18 mouse cellular contexts compared by ENCODE assay signal in genomic region chr13:59456203-59456602, GRCm38 (mm10).
DNase-seq lines count a peak whose midpoint lies in the region; ATAC-seq lines count a peak whose summit lies in the region.
"Had no signal": no experiment of that assay in that cellular context is flagged by ENCODE, and none has a peak within 500 bp of the region (broad histone marks: within the 10 kb centered on the region; RNA-seq: fewer than 3 reads in every experiment).

No protein-coding gene starts in this region.

- DNase-seq in thymus, postnatal 0 days (ENCODE audit: low spot score), result peak; percentile 56
- no peak for DNase-seq in thymus, postnatal 36 days
- no peak for DNase-seq in embryonic facial prominence, embryonic 10.5 days (ENCODE audit: low spot score)
- no peak for DNase-seq in kidney, postnatal 10 days
- DNase-seq: cerebellum, adult 9-11 months; gastrocnemius, postnatal 14 days; heart, postnatal 10 days; kidney, adult 2 months; kidney, postnatal 14 days had no signal

- ATAC-seq in activated CD4-positive, CD25-positive, alpha-beta regulatory T cell, adult 4 months, result peak; percentile 84
- peak; percentile 41; the same call in 1 of the 2 replicates for ATAC-seq in neutrophil, adult 5-6 weeks (ENCODE audit: extremely low read depth, insufficient number of reproducible peaks, low FRiP score, poor library complexity, severe bottlenecking)
- ATAC-seq in heart, embryonic 11.5 days (replicated peaks; ENCODE audit: insufficient number of reproducible peaks, low FRiP score, low TSS enrichment), result no peak
- ATAC-seq: forebrain, embryonic 15.5 days; lung, postnatal 0 days; midbrain, embryonic 13.5 days had no signal

- no peaks in the 10 kb centered on the region for H3K27me3 ChIP-seq in embryonic facial prominence, embryonic 10.5 days (replicated peaks; ENCODE audit: low read depth, poor library complexity, severe bottlenecking)
- no peaks in the 10 kb centered on the region for H3K27me3 ChIP-seq in heart, embryonic 11.5 days (ENCODE audit: control insufficient read depth, insufficient read depth, low read length)
- H3K27me3 ChIP-seq: embryonic facial prominence, embryonic 13.5 days; forebrain, embryonic 15.5 days; limb, embryonic 15.5 days; midbrain, embryonic 13.5 days had no signal

- H3K4me1 ChIP-seq in embryonic facial prominence, embryonic 10.5 days, result peaks cover 32% of the 10 kb centered on the region
- H3K4me1 ChIP-seq in heart, embryonic 11.5 days (ENCODE audit: control insufficient read depth, insufficient read depth, low read length), result peaks cover 13% of the 10 kb centered on the region
- H3K4me1 ChIP-seq: forebrain, embryonic 15.5 days had no signal

- 0 out of 2 replicates have a peak, but pooled peaks cover 3% of the 10 kb centered on the region for H3K36me3 ChIP-seq in embryonic facial prominence, embryonic 10.5 days (replicated peaks)
- no peaks in the 10 kb centered on the region; the same call in 1 of the 2 replicates for H3K36me3 ChIP-seq in heart, embryonic 11.5 days (ENCODE audit: control insufficient read depth, insufficient read depth, low read length)
- H3K36me3 ChIP-seq: limb, embryonic 15.5 days had no signal

- no peak overlapping the region for H3K9ac ChIP-seq in heart, embryonic 11.5 days (ENCODE audit: low read depth, low read length)
- H3K9ac ChIP-seq: embryonic facial prominence, embryonic 13.5 days; forebrain, embryonic 15.5 days; limb, embryonic 15.5 days; midbrain, embryonic 13.5 days had no signal

- no peaks in the 10 kb centered on the region for H3K9me3 ChIP-seq in embryonic facial prominence, embryonic 10.5 days
- no peaks in the 10 kb centered on the region for H3K9me3 ChIP-seq in heart, embryonic 11.5 days (replicated peaks; ENCODE audit: control insufficient read depth, low read length)
- H3K9me3 ChIP-seq: embryonic facial prominence, embryonic 13.5 days; forebrain, embryonic 15.5 days; limb, embryonic 15.5 days; midbrain, embryonic 13.5 days had no signal

- 81% methylated on average over 1 of the region's 1 CpGs for WGBS in embryonic facial prominence, embryonic 10.5 days
- 67% methylated on average over 1 of the region's 1 CpGs for WGBS in heart, embryonic 11.5 days (ENCODE audit: insufficient replicate concordance)

- no peak overlapping the region for H3K27ac ChIP-seq in embryonic facial prominence, embryonic 10.5 days (replicated peaks)
- H3K27ac ChIP-seq in heart, embryonic 11.5 days (ENCODE audit: low read depth, low read length), result no peak overlapping the region
- H3K27ac ChIP-seq: embryonic facial prominence, embryonic 13.5 days; forebrain, embryonic 15.5 days; limb, embryonic 15.5 days; midbrain, embryonic 13.5 days; stomach, postnatal 0 days had no signal

- no peak overlapping the region for H3K4me3 ChIP-seq in embryonic facial prominence, embryonic 10.5 days
- H3K4me3 ChIP-seq in heart, embryonic 11.5 days (ENCODE audit: low read depth, low read length), result no peak overlapping the region
- H3K4me3 ChIP-seq: embryonic facial prominence, embryonic 13.5 days; forebrain, embryonic 15.5 days; limb, embryonic 15.5 days; midbrain, embryonic 13.5 days had no signal

- no peak overlapping the region for H3K4me2 ChIP-seq in heart, embryonic 11.5 days
- H3K4me2 ChIP-seq: embryonic facial prominence, embryonic 13.5 days; forebrain, embryonic 15.5 days; limb, embryonic 15.5 days; midbrain, embryonic 13.5 days had no signal
